Mouse (Mus musculus) urinary bladder, postnatal 36 days (tissue): ENCODE data around the gene Gm21992.

ENCODE experiments used
- DNase-seq, 2 experiments: peaks; one replicate each; pipeline ENCODE4 v3.0.0; 2022; ENCODE audit warnings: low spot score in 2 of 2, mixed read lengths in 1 of 2

The Gm21992 gene

GRCm38 (mm10) chr19:4811063-4811908 is at the start of gene Gm21992, which contains the start of gene Rbm14:
Gm21992 (minus strand) TSS chr19:4811612.
Rbm14 (minus strand) TSS chr19:4811634.
- DNase-seq: peak; percentile 92 to 99

GRCm38 (mm10) chr19:4859081-4859480 is 47.7 kb upstream of the Gm21992 start:
- DNase-seq: no peak

GRCm38 (mm10) chr19:4855951-4856350 is 44.5 kb upstream of the Gm21992 start:
- DNase-seq: no peak

GRCm38 (mm10) chr19:4855470-4855820 is 44.0 kb upstream of the Gm21992 start:
- no peak for DNase-seq

GRCm38 (mm10) chr19:4854552-4855469 is 43.4 kb upstream of the Gm21992 start, which contains the start of gene Ctsf:
Ctsf (plus strand) TSS chr19:4855130.
- DNase-seq: peak; percentile 75 to 90

GRCm38 (mm10) chr19:4850281-4850680 is 38.9 kb upstream of the Gm21992 start:
- DNase-seq: no peak

- DNase-seq: no peak
These were observed 38.4 kb upstream of the Gm21992 start for GRCm38 (mm10) chr19:4849800-4850199.

GRCm38 (mm10) chr19:4847490-4847889 is 36.1 kb upstream of the Gm21992 start:
- DNase-seq: peak in 1 of 2 experiments; percentile 7

GRCm38 (mm10) chr19:4845846-4846245 is 34.4 kb upstream of the Gm21992 start:
- DNase-seq: no peak

GRCm38 (mm10) chr19:4842611-4843010 is 31.2 kb upstream of the Gm21992 start:
- DNase-seq: no peak

GRCm38 (mm10) chr19:4840848-4841247 is 29.4 kb upstream of the Gm21992 start:
- no peak for DNase-seq

- DNase-seq: peak; percentile 96 to 97
These were observed 27.7 kb upstream of the Gm21992 start, which contains the start of the genes Ccs and Ccdc87 for GRCm38 (mm10) chr19:4839149-4839548. Ccs (minus strand) TSS chr19:4839332. Ccdc87 (plus strand) TSS chr19:4839366.

GRCm38 (mm10) chr19:4838526-4839140 is 27.2 kb upstream of the Gm21992 start:
- no peak for DNase-seq

- DNase-seq: no peak
These were observed 25.6 kb upstream of the Gm21992 start for GRCm38 (mm10) chr19:4837049-4837448.

- DNase-seq: no peak
These were observed 24.7 kb upstream of the Gm21992 start for GRCm38 (mm10) chr19:4836096-4836495.

- no peak for DNase-seq
These were observed 22.6 kb upstream of the Gm21992 start for GRCm38 (mm10) chr19:4833977-4834376.

- DNase-seq: peak in 1 of 2 experiments; percentile 76
These were observed 17.7 kb upstream of the Gm21992 start for GRCm38 (mm10) chr19:4829156-4829555.

- DNase-seq: peak in 1 of 2 experiments; percentile 23
These were observed 17.2 kb upstream of the Gm21992 start for GRCm38 (mm10) chr19:4828444-4829114.

GRCm38 (mm10) chr19:4820678-4821303 is 9.4 kb upstream of the Gm21992 start:
- DNase-seq: peak; percentile 29 to 81

GRCm38 (mm10) chr19:4817182-4817835 is 5.9 kb upstream of the Gm21992 start:
- no peak for DNase-seq
